Mouse (Mus musculus) spleen, adult 2 months (tissue): ENCODE data around the gene Gnpda2. TPM values are rescaled to one million over a fixed set of nuclear protein-coding genes. Genes with fewer than 3 reads are reported as not detected.
A peak's percentile ranks its signal among the peaks of the same experiment; 100 is the strongest.

Source experiments
- DNase-seq, 2 experiments: peaks; one replicate each; pipeline versions ENCODE4 v3.0.0 to v3.0.0-alpha.2; 2012 to 2021; ENCODE audit warnings: low spot score in 2 of 2, low read depth in 1 of 2
- H3K27ac ChIP-seq: fragments of 200-500 bp; 2 replicates; pipeline ENCODE4 v1.5.1; 2012; ENCODE audit warnings: low read length, inconsistent platforms; ENCODE audit not compliant: insufficient read depth
- H3K27me3 ChIP-seq: fragments of 200-500 bp; 2 replicates; pipeline ENCODE4 v1.6.1; 2012; ENCODE audit warnings: mild to moderate bottlenecking, moderate library complexity, low read length, inconsistent platforms; ENCODE audit not compliant: control insufficient read depth, insufficient read depth
- H3K36me3 ChIP-seq: fragments of 200-500 bp; 2 replicates; pipeline ENCODE4 v1.6.1; 2012; ENCODE audit warnings: mild to moderate bottlenecking, low read length, inconsistent platforms; ENCODE audit not compliant: control insufficient read depth, insufficient read depth
- H3K4me1 ChIP-seq: fragments of 200-500 bp; 2 replicates; pipeline ENCODE4 v1.6.1; 2011; ENCODE audit warnings: inconsistent platforms; ENCODE audit not compliant: control insufficient read depth, insufficient read depth, insufficient read length
- H3K4me3 ChIP-seq: fragments of 200-500 bp; 2 replicates; pipeline ENCODE4 v1.5.1; 2011; ENCODE audit warnings: mild to moderate bottlenecking, inconsistent platforms; ENCODE audit not compliant: insufficient read depth, insufficient read length; ENCODE audit errors: extremely low read depth
- CTCF ChIP-seq: fragments of 200-500 bp; IDR thresholded peaks from 2 replicates; pipeline ENCODE4 v1.5.1; 2011; ENCODE audit warnings: mild to moderate bottlenecking, inconsistent platforms; ENCODE audit not compliant: insufficient read depth, insufficient read length, insufficient replicate concordance; ENCODE audit errors: extremely low read depth
- POLR2A ChIP-seq: fragments of 200-500 bp; IDR thresholded peaks from 2 replicates; pipeline ENCODE4 v1.6.1; 2011; ENCODE audit warnings: low read depth, low read length, inconsistent platforms
- WGBS: fragments of 180-500 bp; shearing (Covaris S2); methylation state at CpG from one replicate; pipeline ENCODE4 v1.1.7; 2018; 5-methylcytosine and 5-hydroxymethylcytosine counted together
- polyA plus RNA-seq: library from polyadenylated mRNA; depleted of rRNA; stranded (reverse); fragments of >200 nt; gene quantifications from 2 replicates; pipeline ENCODE4 v1.2.3, GENCODE M21; 2012; rRNA removed

Gnpda2 gene
- polyA plus RNA-seq, 1 experiment = 9.8 TPM

DNA sequence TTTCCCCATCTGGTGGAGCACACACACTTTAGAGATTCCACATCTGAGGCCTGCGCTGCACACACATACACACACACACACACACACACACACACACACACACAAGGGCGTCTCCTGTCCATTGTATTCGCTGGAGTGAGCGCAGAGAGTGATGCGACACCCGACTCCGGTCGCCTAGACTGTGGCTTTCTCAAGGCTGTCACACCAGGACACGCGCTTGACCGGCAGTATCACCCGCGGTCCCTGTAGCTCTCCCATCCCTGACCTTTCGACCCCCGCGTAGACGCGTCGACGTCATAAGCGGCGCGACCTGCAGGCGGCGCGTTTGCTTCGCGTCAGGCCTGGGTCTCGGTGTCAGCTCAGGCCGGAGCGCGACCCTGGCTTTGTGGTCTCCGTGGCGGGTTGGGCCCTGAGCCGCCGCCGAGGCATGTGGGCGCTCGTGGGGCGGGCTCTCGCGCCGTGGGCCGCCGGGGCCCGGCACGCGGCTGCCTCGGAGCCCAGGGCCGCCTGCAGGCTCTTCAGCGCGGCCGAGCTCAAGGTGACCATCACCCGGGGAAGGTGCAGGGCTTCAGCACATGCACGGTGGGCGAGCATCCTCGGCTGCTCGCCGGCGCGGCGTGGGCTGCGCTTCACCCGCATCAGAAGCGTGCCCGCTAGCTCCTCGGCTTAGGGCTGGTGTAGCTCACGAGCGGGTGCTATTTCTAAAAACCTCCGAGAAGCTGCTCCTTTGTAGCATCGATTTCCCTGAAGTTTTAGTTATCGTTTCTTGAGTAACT is 35.3 kb downstream of the Gnpda2 start, which contains the start of gene Guf1:
Gene Guf1, plus strand, starts transcription at position 296 of the 776 bp plus-strand sequence.
- no peaks in the 10 kb centered on the region; the same call in none of the 2 replicates for H3K4me1 ChIP-seq
- H3K36me3 ChIP-seq = peaks cover 6% of the 10 kb centered on the region
- TF ChIP-seq CTCF = no peak
- TF ChIP-seq POLR2A = peak; percentile 51
- peak within 1 kb of the TSS; percentile 34; the same call in 1 of the 2 replicates for H3K27ac ChIP-seq
- under 1% methylated on average over 71 of the region's 72 CpGs for WGBS
- H3K27me3 ChIP-seq = no peaks in the 10 kb centered on the region
- DNase-seq = peak; percentile 76 to 89
- H3K4me3 ChIP-seq = peak within 1 kb of the TSS; percentile 80

DNA sequence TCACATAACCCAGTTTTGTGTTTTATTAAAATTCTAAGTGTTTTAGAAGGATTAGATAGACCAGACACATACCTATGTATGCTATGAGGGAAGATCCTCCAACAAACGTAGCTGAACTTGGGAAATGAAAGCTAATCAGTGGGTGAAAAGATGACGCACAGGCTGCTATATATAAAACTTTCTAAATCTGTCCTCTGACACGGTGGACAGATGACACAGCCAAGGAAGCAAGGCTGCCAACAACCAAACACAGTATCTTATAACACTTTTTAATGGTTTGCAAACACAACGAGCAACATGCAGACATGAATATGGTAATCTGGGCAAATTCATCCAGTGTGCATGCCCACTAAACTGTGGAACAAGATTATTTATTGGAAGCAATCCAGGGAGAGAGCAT is 49.7 kb downstream of the Gnpda2 start, which contains the start of gene Yipf7:
Gene Yipf7, minus strand, starts transcription at position 160 of the 400 bp plus-strand sequence.
- H3K4me3 ChIP-seq = no peak within 1 kb of the TSS
- TF ChIP-seq POLR2A (no peak), CTCF (no peak)
- no peaks in the 10 kb centered on the region for H3K27me3 ChIP-seq
- DNase-seq = no peak
- no peak within 1 kb of the TSS for H3K27ac ChIP-seq
- H3K36me3 ChIP-seq = no peaks in the 10 kb centered on the region
- no peaks in the 10 kb centered on the region for H3K4me1 ChIP-seq
- WGBS = 76% methylated on average over 4 of the region's 4 CpGs

DNA sequence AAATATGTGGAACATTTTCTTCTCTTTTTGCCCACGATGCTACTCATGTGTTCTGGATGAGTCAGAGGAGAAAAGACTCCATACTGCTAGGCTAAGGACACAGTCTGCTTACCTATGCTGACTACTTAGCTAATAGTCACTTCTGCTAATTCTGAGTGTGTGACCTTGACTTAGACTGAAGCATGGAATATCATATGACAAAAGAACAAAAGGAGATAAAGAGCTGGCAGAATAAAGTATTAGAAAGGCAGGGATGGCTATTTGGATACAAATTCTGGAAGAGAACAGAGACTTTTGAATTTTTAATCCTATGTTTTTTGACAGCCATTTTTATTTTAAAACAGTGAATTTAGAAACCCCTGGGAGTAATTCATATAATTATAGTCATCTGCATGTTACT is 50.5 kb downstream of the Gnpda2 start:
- Histone ChIP-seq H3K4me3 (no peak overlapping the region), H3K36me3 (no peaks in the 10 kb centered on the region), H3K27me3 (no peaks in the 10 kb centered on the region), H3K4me1 (no peaks in the 10 kb centered on the region), H3K27ac (no peak overlapping the region)
- DNase-seq = no peak
- WGBS = 71% methylated on average over 1 of the region's 1 CpGs
- no peak for TF ChIP-seq CTCF
- no peak for TF ChIP-seq POLR2A

DNA sequence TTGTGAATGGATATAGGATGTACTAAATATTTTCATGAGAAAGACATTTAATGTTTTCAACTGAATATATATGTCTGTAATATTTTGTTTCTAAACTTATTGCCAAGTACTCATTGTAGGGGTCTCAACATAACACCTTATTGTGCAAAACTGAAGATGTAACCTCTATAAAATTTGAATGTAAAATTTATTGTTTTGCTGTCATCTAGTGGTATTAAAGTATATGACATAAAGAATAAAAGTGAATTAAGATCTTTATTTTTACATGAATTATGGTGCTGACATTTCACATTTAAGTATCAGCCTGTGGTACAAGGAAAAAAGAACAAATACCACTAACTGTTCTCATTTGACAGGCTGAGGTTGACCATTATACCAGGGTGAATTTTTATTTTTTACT is 68.2 kb downstream of the Gnpda2 start:
- H3K4me3 ChIP-seq = no peak overlapping the region
- H3K27ac ChIP-seq = no peak overlapping the region
- no peak for TF ChIP-seq CTCF
- no peak for TF ChIP-seq POLR2A
- no peaks in the 10 kb centered on the region for H3K27me3 ChIP-seq
- no peaks in the 10 kb centered on the region for H3K4me1 ChIP-seq
- no peak for DNase-seq
- no peaks in the 10 kb centered on the region for H3K36me3 ChIP-seq

Other genes with a start within 250 kb of the Gnpda2 start
- 0.06 TPM in 1 of 2 replicates, not detected in the other for gene Yipf7, start 49.7 kb downstream of the Gnpda2 start, polyA plus RNA-seq
- gene Guf1, start 35.4 kb downstream of the Gnpda2 start, polyA plus RNA-seq = 3.0 and 3.2 TPM in 2 replicates